In genomic region chr4:44973450-44973849, GRCm38 (mm10) we compare ENCODE assay signal across 8 mouse cellular contexts. TPM values are rescaled to one million over a fixed set of nuclear protein-coding genes. Genes with fewer than 3 reads are reported as not detected.
A peak's percentile ranks its signal among the peaks of the same experiment; 100 is the strongest.
DNase-seq lines count a peak whose midpoint lies in the region; ATAC-seq and TF ChIP-seq lines count a peak whose summit lies in the region.

No protein-coding gene starts in this region.

- no peak overlapping the region for H3K4me3 ChIP-seq in bone marrow, adult 2 months (replicated peaks; ENCODE audit: control insufficient read depth, low read depth, low read length)
- peak overlapping the region; percentile 21; the same call in 1 of the 2 replicates for H3K4me3 ChIP-seq in embryonic facial prominence, embryonic 15.5 days (replicated peaks)
- H3K4me3 ChIP-seq in limb, embryonic 12.5 days (replicated peaks), result no peak overlapping the region
- no peak overlapping the region for H3K4me3 ChIP-seq in midbrain, embryonic 15.5 days
- H3K4me3 ChIP-seq in spleen, adult 2 months (ENCODE audit: extremely low read depth, insufficient read depth, insufficient read length), result no peak overlapping the region

- H3K9ac ChIP-seq in embryonic facial prominence, embryonic 15.5 days, result no peak overlapping the region
- H3K9ac ChIP-seq in limb, embryonic 12.5 days (replicated peaks), result peak overlapping the region; percentile 40
- no peak overlapping the region for H3K9ac ChIP-seq in midbrain, embryonic 15.5 days

- WGBS in bone marrow, adult 2 months, result 9% methylated on average over 9 of the region's 9 CpGs
- 11% methylated on average over 9 of the region's 9 CpGs for WGBS in embryonic facial prominence, embryonic 15.5 days
- WGBS in limb, embryonic 12.5 days, result 11% methylated on average over 9 of the region's 9 CpGs
- WGBS in midbrain, embryonic 15.5 days, result 11% methylated on average over 9 of the region's 9 CpGs
- WGBS in spleen, adult 2 months, result 11% methylated on average over 9 of the region's 9 CpGs

- no peaks in the 10 kb centered on the region for H3K27me3 ChIP-seq in embryonic facial prominence, embryonic 15.5 days
- no peaks in the 10 kb centered on the region; the same call in 1 of the 2 replicates for H3K27me3 ChIP-seq in limb, embryonic 12.5 days
- H3K27me3 ChIP-seq in midbrain, embryonic 15.5 days (replicated peaks), result no peaks in the 10 kb centered on the region
- H3K27me3 ChIP-seq in spleen, adult 2 months (ENCODE audit: control insufficient read depth, insufficient read depth, low read length), result no peaks in the 10 kb centered on the region

- peak; percentile 84 for DNase-seq in A20 (ENCODE audit: low read depth, low spot score)
- peak; percentile 79 for DNase-seq in heart, adult 8-10 months (ENCODE audit: low spot score)
- peak; percentile 88 to 94 for DNase-seq in kidney, adult 8-10 months
- DNase-seq in spleen, adult 2 months (ENCODE audit: low read depth in 1 of 2, low spot score in 2 of 2), result peak; percentile 73 to 86

- peak overlapping the region; percentile 37 for H3K4me2 ChIP-seq in embryonic facial prominence, embryonic 15.5 days (replicated peaks)
- H3K4me2 ChIP-seq in limb, embryonic 12.5 days, result peak overlapping the region; percentile 44
- H3K4me2 ChIP-seq in midbrain, embryonic 15.5 days, result peak overlapping the region; percentile 22; the same call in 1 of the 2 replicates

- 0 out of 2 replicates have a peak, but pooled peaks cover 1% of the 10 kb centered on the region for H3K4me1 ChIP-seq in bone marrow, adult 2 months (ENCODE audit: control insufficient read depth, insufficient read depth, low read length)
- H3K4me1 ChIP-seq in embryonic facial prominence, embryonic 15.5 days, result peaks cover 12% of the 10 kb centered on the region
- peaks cover 11% of the 10 kb centered on the region for H3K4me1 ChIP-seq in limb, embryonic 12.5 days (replicated peaks)
- no peaks in the 10 kb centered on the region for H3K4me1 ChIP-seq in midbrain, embryonic 15.5 days
- peaks cover 25% of the 10 kb centered on the region; the same call in 1 of the 2 replicates for H3K4me1 ChIP-seq in spleen, adult 2 months (ENCODE audit: control insufficient read depth, insufficient read depth, insufficient read length)

- H3K9me3 ChIP-seq in embryonic facial prominence, embryonic 15.5 days (replicated peaks), result no peaks in the 10 kb centered on the region
- H3K9me3 ChIP-seq in limb, embryonic 12.5 days, result no peaks in the 10 kb centered on the region
- no peaks in the 10 kb centered on the region for H3K9me3 ChIP-seq in midbrain, embryonic 15.5 days

- H3K36me3 ChIP-seq in embryonic facial prominence, embryonic 15.5 days, result no peaks in the 10 kb centered on the region
- no peaks in the 10 kb centered on the region for H3K36me3 ChIP-seq in limb, embryonic 12.5 days
- no peaks in the 10 kb centered on the region for H3K36me3 ChIP-seq in midbrain, embryonic 15.5 days (replicated peaks)
- H3K36me3 ChIP-seq in spleen, adult 2 months (ENCODE audit: control insufficient read depth, insufficient read depth, low read length), result no peaks in the 10 kb centered on the region

- TF ChIP-seq POLR2A in bone marrow, adult 2 months (IDR thresholded peaks at IDR 0.05; ENCODE audit: borderline replicate concordance, control insufficient read depth, low read depth, low read length), result no peak
- no peak for TF ChIP-seq POLR2A in spleen, adult 2 months (IDR thresholded peaks at IDR 0.05; ENCODE audit: low read depth, low read length)

- peak; percentile 99 for TF ChIP-seq CTCF in bone marrow, adult 2 months (IDR thresholded peaks at IDR 0.05; ENCODE audit: control insufficient read depth, insufficient read depth, low read length)
- peak; percentile 96 for TF ChIP-seq CTCF in spleen, adult 2 months (IDR thresholded peaks at IDR 0.05; ENCODE audit: extremely low read depth, insufficient read depth, insufficient read length, insufficient replicate concordance)

- H3K27ac ChIP-seq in bone marrow, adult 2 months (ENCODE audit: control insufficient read depth, insufficient read depth, low read depth, low read length, poor library complexity), result no peak overlapping the region
- H3K27ac ChIP-seq in embryonic facial prominence, embryonic 15.5 days (replicated peaks), result no peak overlapping the region
- H3K27ac ChIP-seq in limb, embryonic 12.5 days, result no peak overlapping the region
- no peak overlapping the region for H3K27ac ChIP-seq in midbrain, embryonic 15.5 days
- no peak overlapping the region for H3K27ac ChIP-seq in spleen, adult 2 months (ENCODE audit: insufficient read depth, low read length)

- ATAC-seq in embryonic facial prominence, embryonic 15.5 days (ENCODE audit: insufficient number of reproducible peaks, low FRiP score, low TSS enrichment, low read depth), result no peak
- ATAC-seq in limb, embryonic 12.5 days (ENCODE audit: insufficient number of reproducible peaks, insufficient read depth, low FRiP score, low TSS enrichment, low read depth), result no peak
- ATAC-seq in midbrain, embryonic 15.5 days (replicated peaks), result no peak; the same call in 1 of the 2 replicates

RNA-seq across cellular contexts. Expression of gene Grhpr, which starts 7.7 kb away (rescaled TPM):
- polyA plus RNA-seq in bone marrow, adult 2 months (2011; ENCODE audit: insufficient read depth, insufficient read length, low replicate concordance, missing spikeins), result 5.9 and 8.7 TPM in 2 replicates
- 55.1 and 59.0 TPM in 2 replicates for polyA plus RNA-seq in embryonic facial prominence, embryonic 15.5 days (2015; fragmentation: Nextera tagmentation; extraction: Ambion mirVana)
- total RNA-seq in heart, adult 8-10 months (2022), result 10 to 100 TPM; 34.0 to 54.1 (median 44.9) TPM
- 54.7 and 57.3 TPM in 2 replicates for polyA plus RNA-seq in limb, embryonic 12.5 days (2016; fragmentation: Nextera tagmentation; extraction: Ambion mirVana)
- polyA plus RNA-seq in midbrain, embryonic 15.5 days (2015; fragmentation: Nextera tagmentation; extraction: Ambion mirVana), result 21.9 and 24.5 TPM in 2 replicates
- polyA plus RNA-seq in spleen, adult 2 months (2012; rRNA removed), result 27.7 and 30.3 TPM in 2 replicates

RNA-seq across cellular contexts. Expression of gene Zbtb5, which starts 38.8 kb away (rescaled TPM):
- polyA plus RNA-seq in bone marrow, adult 2 months (2011; ENCODE audit: insufficient read depth, insufficient read length, low replicate concordance, missing spikeins), result 3.3 and 6.5 TPM in 2 replicates
- 21.3 and 22.9 TPM in 2 replicates for polyA plus RNA-seq in embryonic facial prominence, embryonic 15.5 days (2015; fragmentation: Nextera tagmentation; extraction: Ambion mirVana)
- 1 to 10 TPM; 3.8 to 5.2 (median 4.6) TPM for total RNA-seq in heart, adult 8-10 months (2022)
- polyA plus RNA-seq in limb, embryonic 12.5 days (2016; fragmentation: Nextera tagmentation; extraction: Ambion mirVana), result 41.7 and 42.5 TPM in 2 replicates
- polyA plus RNA-seq in midbrain, embryonic 15.5 days (2015; fragmentation: Nextera tagmentation; extraction: Ambion mirVana), result 50.0 and 53.7 TPM in 2 replicates
- 12.7 and 16.3 TPM in 2 replicates for polyA plus RNA-seq in spleen, adult 2 months (2012; rRNA removed)

RNA-seq across cellular contexts. Expression of gene Polr1e, which starts 44.9 kb away (rescaled TPM):
- polyA plus RNA-seq in bone marrow, adult 2 months (2011; ENCODE audit: insufficient read depth, insufficient read length, low replicate concordance, missing spikeins), result 7.8 and 11.3 TPM in 2 replicates
- polyA plus RNA-seq in embryonic facial prominence, embryonic 15.5 days (2015; fragmentation: Nextera tagmentation; extraction: Ambion mirVana), result 31.5 and 33.8 TPM in 2 replicates
- total RNA-seq in heart, adult 8-10 months (2022), result 10 to 100 TPM; 17.5 to 23.3 (median 20.6) TPM
- 50.5 and 52.1 TPM in 2 replicates for polyA plus RNA-seq in limb, embryonic 12.5 days (2016; fragmentation: Nextera tagmentation; extraction: Ambion mirVana)
- 26.3 and 29.8 TPM in 2 replicates for polyA plus RNA-seq in midbrain, embryonic 15.5 days (2015; fragmentation: Nextera tagmentation; extraction: Ambion mirVana)
- polyA plus RNA-seq in spleen, adult 2 months (2012; rRNA removed), result 7.2 and 9.2 TPM in 2 replicates
